Mouse (Mus musculus) liver, embryonic 11.5 days (tissue): ENCODE measurements around the gene Ilk. TPM values are rescaled to one million over a fixed set of nuclear protein-coding genes. Genes with fewer than 3 reads are reported as not detected.

Source experiments
- ATAC-seq: fragments of 200-750 bp; cut with Nextera tagmentation; replicated peaks from 2 replicates; pipeline ENCODE4 v1.8.0; 2017; ENCODE audit warnings: moderate number of reproducible peaks, mild to moderate bottlenecking, moderate TSS enrichment, moderate library complexity; ENCODE audit not compliant: low FRiP score
- DNase-seq: peaks from one replicate; pipeline ENCODE4 v3.0.0-alpha.2; 2017; ENCODE audit warnings: low spot score
- H3K27ac ChIP-seq: fragments of 300-500 bp; sonication (generic); 2 replicates; pipeline ENCODE4 v1.5.1; 2014; ENCODE audit warnings: mild to moderate bottlenecking, low read depth, low read length, control low read depth
- H3K27me3 ChIP-seq: fragments of 300-500 bp; sonication (generic); replicated peaks from 2 replicates; pipeline ENCODE4 v1.6.1; 2014; ENCODE audit warnings: low read length, mixed read lengths; ENCODE audit not compliant: control insufficient read depth, insufficient read depth
- H3K36me3 ChIP-seq: fragments of 300-500 bp; sonication (generic); 2 replicates; pipeline ENCODE4 v1.6.1; 2014; ENCODE audit warnings: mild to moderate bottlenecking, low read length, moderate library complexity, mixed read lengths; ENCODE audit not compliant: control insufficient read depth, insufficient read depth
- H3K4me1 ChIP-seq: fragments of 300-500 bp; sonication (generic); replicated peaks from 2 replicates; pipeline ENCODE4 v1.6.1; 2014; ENCODE audit warnings: low read length, mixed read lengths; ENCODE audit not compliant: control insufficient read depth, insufficient read depth
- H3K4me2 ChIP-seq: fragments of 300-500 bp; sonication (generic); 2 replicates; pipeline ENCODE4 v1.6.1; 2014; ENCODE audit warnings: mild to moderate bottlenecking, control low read depth, moderate library complexity
- H3K4me3 ChIP-seq: fragments of 300-500 bp; sonication (generic); 2 replicates; pipeline ENCODE4 v1.5.1; 2014; ENCODE audit warnings: low read depth, low read length, control low read depth
- H3K9ac ChIP-seq: fragments of 300-500 bp; sonication (generic); 2 replicates; pipeline ENCODE4 v1.6.1; 2014; ENCODE audit warnings: low read depth, low read length, control low read depth
- H3K9me3 ChIP-seq: fragments of 300-500 bp; sonication (generic); 2 replicates; pipeline ENCODE4 v1.6.1; 2016; ENCODE audit warnings: low read length, inconsistent platforms, mixed read lengths; ENCODE audit not compliant: control insufficient read depth
- WGBS: fragments of 180-500 bp; shearing (Covaris S2); extraction: QIAGEN DNeasy Blood & Tissue Kit; methylation state at CpG from one replicate; pipeline ENCODE4 v1.1.7; 2014; 5-methylcytosine and 5-hydroxymethylcytosine counted together
- polyA plus RNA-seq: library from polyadenylated mRNA; unstranded; fragments of >200 nt; fragmentation: Nextera tagmentation; extraction: Ambion mirVana; gene quantifications from 2 replicates; pipeline ENCODE4 v1.2.1, GENCODE M21; 2014

Gene Ilk
- polyA plus RNA-seq, 1 experiment from 2014 or later: 221 TPM

- H3K4me2 ChIP-seq: no peak overlapping the region
- ATAC-seq (no peak), DNase-seq (no peak)
- no peak overlapping the region for H3K9ac ChIP-seq
- 92% methylated on average over 15 of the region's 15 CpGs for WGBS
- no peak overlapping the region for H3K27ac ChIP-seq
- no peaks in the 10 kb centered on the region for H3K27me3 ChIP-seq
- peaks cover 2% of the 10 kb centered on the region; the same call in 1 of the 2 replicates for H3K36me3 ChIP-seq
- no peaks in the 10 kb centered on the region for H3K9me3 ChIP-seq
- H3K4me3 ChIP-seq: no peak overlapping the region
- H3K4me1 ChIP-seq: no peaks in the 10 kb centered on the region; the same call in 1 of the 2 replicates
Observed at GRCm38 (mm10) chr7:105772331-105772730, 35.9 kb downstream of the Ilk start.

- no peak overlapping the region for H3K27ac ChIP-seq
- no peak overlapping the region for H3K9ac ChIP-seq
- ATAC-seq (no peak), DNase-seq (no peak)
- H3K36me3 ChIP-seq: peaks cover 2% of the 10 kb centered on the region; the same call in 1 of the 2 replicates
- no peaks in the 10 kb centered on the region for H3K27me3 ChIP-seq
- WGBS: 80% methylated on average over 5 of the region's 5 CpGs
- H3K4me1 ChIP-seq: no peaks in the 10 kb centered on the region; the same call in 1 of the 2 replicates
- H3K9me3 ChIP-seq: no peaks in the 10 kb centered on the region
- H3K4me3 ChIP-seq: no peak overlapping the region
- no peak overlapping the region for H3K4me2 ChIP-seq
Observed at GRCm38 (mm10) chr7:105773041-105773440, 36.6 kb downstream of the Ilk start.

GRCm38 (mm10) chr7:105774661-105775060 lies 38.3 kb downstream of the Ilk start:
- Histone ChIP-seq H3K9ac (no peak overlapping the region), H3K36me3 (peaks cover 2% of the 10 kb centered on the region; the same call in 1 of the 2 replicates), H3K4me2 (no peak overlapping the region), H3K27me3 (no peaks in the 10 kb centered on the region), H3K4me1 (peaks cover 5% of the 10 kb centered on the region; the same call in 1 of the 2 replicates), H3K27ac (no peak overlapping the region), H3K9me3 (no peaks in the 10 kb centered on the region), H3K4me3 (no peak overlapping the region)
- 65% methylated on average over 8 of the region's 8 CpGs for WGBS
- ATAC-seq (no peak), DNase-seq (peak; percentile 15)

GRCm38 (mm10) chr7:105776026-105776425 lies 39.6 kb downstream of the Ilk start:
- Histone ChIP-seq H3K4me2 (no peak overlapping the region), H3K9me3 (no peaks in the 10 kb centered on the region), H3K4me3 (no peak overlapping the region), H3K27me3 (no peaks in the 10 kb centered on the region), H3K27ac (no peak overlapping the region), H3K4me1 (peaks cover 5% of the 10 kb centered on the region; the same call in 1 of the 2 replicates), H3K36me3 (peaks cover 2% of the 10 kb centered on the region; the same call in 1 of the 2 replicates), H3K9ac (no peak overlapping the region)
- ATAC-seq (no peak), DNase-seq (no peak)
- WGBS: 70% methylated on average over 2 of the region's 2 CpGs

GRCm38 (mm10) chr7:105777316-105777715 lies 40.9 kb downstream of the Ilk start:
- Histone ChIP-seq H3K4me3 (no peak overlapping the region), H3K4me1 (peaks cover 5% of the 10 kb centered on the region; the same call in 1 of the 2 replicates), H3K9me3 (no peaks in the 10 kb centered on the region), H3K27me3 (no peaks in the 10 kb centered on the region), H3K36me3 (peaks cover under 1% of the 10 kb centered on the region; the same call in 1 of the 2 replicates), H3K9ac (no peak overlapping the region), H3K4me2 (no peak overlapping the region), H3K27ac (no peak overlapping the region)
- DNase-seq (no peak), ATAC-seq (no peak)
- WGBS: 89% methylated on average over 1 of the region's 1 CpGs

GRCm38 (mm10) chr7:105777797-105778552 lies 41.6 kb downstream of the Ilk start:
- Histone ChIP-seq H3K27ac (peak overlapping the region; percentile 70; the same call in 1 of the 2 replicates), H3K9me3 (no peaks in the 10 kb centered on the region), H3K36me3 (no peaks in the 10 kb centered on the region), H3K9ac (no peak overlapping the region), H3K4me2 (peak overlapping the region; percentile 13; the same call in 1 of the 2 replicates), H3K4me3 (no peak overlapping the region), H3K27me3 (no peaks in the 10 kb centered on the region), H3K4me1 (peaks cover 5% of the 10 kb centered on the region; the same call in 1 of the 2 replicates)
- ATAC-seq: peak; percentile 30
- WGBS: 41% methylated on average over 13 of the region's 13 CpGs
- DNase-seq: no peak

- DNase-seq: no peak
- peak overlapping the region; percentile 22; the same call in 1 of the 2 replicates for H3K4me2 ChIP-seq
- peaks cover 5% of the 10 kb centered on the region; the same call in 1 of the 2 replicates for H3K4me1 ChIP-seq
- H3K27ac ChIP-seq: peak overlapping the region; percentile 70
- no peak overlapping the region for H3K4me3 ChIP-seq
- H3K9me3 ChIP-seq: no peaks in the 10 kb centered on the region
- no peaks in the 10 kb centered on the region for H3K27me3 ChIP-seq
- WGBS: 23% methylated on average over 4 of the region's 4 CpGs
- no peaks in the 10 kb centered on the region for H3K36me3 ChIP-seq
- ATAC-seq: peak; percentile 71
- no peak overlapping the region for H3K9ac ChIP-seq
Observed at GRCm38 (mm10) chr7:105778553-105779265, 42.3 kb downstream of the Ilk start.

GRCm38 (mm10) chr7:105783861-105784260 lies 47.5 kb downstream of the Ilk start:
- 57% methylated on average over 4 of the region's 4 CpGs for WGBS
- H3K36me3 ChIP-seq: no peaks in the 10 kb centered on the region
- DNase-seq (no peak), ATAC-seq (no peak)
- no peaks in the 10 kb centered on the region for H3K9me3 ChIP-seq
- H3K9ac ChIP-seq: no peak overlapping the region
- no peak overlapping the region for H3K27ac ChIP-seq
- H3K27me3 ChIP-seq: peaks cover 38% of the 10 kb centered on the region
- no peak overlapping the region for H3K4me3 ChIP-seq
- H3K4me1 ChIP-seq: peaks cover 3% of the 10 kb centered on the region; the same call in 1 of the 2 replicates
- no peak overlapping the region for H3K4me2 ChIP-seq
